Mouse (Mus musculus) heart, embryonic 15.5 days (tissue): Measurements from ENCODE around the gene Blcap. TPM values are rescaled to one million over a fixed set of nuclear protein-coding genes. Genes with fewer than 3 reads are reported as not detected.
"Not testable (repeated sequence)": the region's sequence is repeated elsewhere in the genome, so short reads cannot be mapped to it uniquely, and the experiment has no call there.

ENCODE experiments used
- ATAC-seq: fragments of 200-750 bp; cut with Nextera tagmentation; replicated peaks from 2 replicates; pipeline ENCODE4 v1.8.0; 2017; ENCODE audit warnings: low read depth, moderate TSS enrichment; ENCODE audit not compliant: insufficient number of reproducible peaks, insufficient read depth, low FRiP score
- H3K27ac ChIP-seq: fragments of 300-500 bp; sonication (generic); 2 replicates; pipeline ENCODE4 v1.5.1; 2015; ENCODE audit warnings: mild to moderate bottlenecking, inconsistent platforms
- H3K27me3 ChIP-seq: fragments of 300-500 bp; sonication (generic); 2 replicates; pipeline ENCODE4 v1.6.1; 2015; ENCODE audit warnings: inconsistent platforms
- H3K36me3 ChIP-seq: fragments of 300-500 bp; sonication (generic); 2 replicates; pipeline ENCODE4 v1.6.1; 2015; ENCODE audit warnings: mild to moderate bottlenecking, inconsistent platforms
- H3K4me1 ChIP-seq: fragments of 300-500 bp; sonication (generic); replicated peaks from 2 replicates; pipeline ENCODE4 v1.6.1; 2015; ENCODE audit warnings: inconsistent platforms
- H3K4me2 ChIP-seq: fragments of 300-500 bp; sonication (generic); 2 replicates; pipeline ENCODE4 v1.6.1; 2015; ENCODE audit warnings: inconsistent platforms, mild to moderate bottlenecking, moderate library complexity
- H3K4me3 ChIP-seq: fragments of 300-500 bp; sonication (generic); 2 replicates; pipeline ENCODE4 v1.5.1; 2015; ENCODE audit warnings: mild to moderate bottlenecking, inconsistent platforms
- H3K9ac ChIP-seq: fragments of 300-500 bp; sonication (generic); 2 replicates; pipeline ENCODE4 v1.6.1; 2015; ENCODE audit warnings: mild to moderate bottlenecking, inconsistent platforms
- H3K9me3 ChIP-seq: fragments of 300-500 bp; sonication (generic); replicated peaks from 2 replicates; pipeline ENCODE4 v1.6.1; 2016; ENCODE audit warnings: inconsistent platforms
- WGBS: fragments of 180-500 bp; shearing (Covaris S2); methylation state at CpG from one replicate; pipeline ENCODE4 v1.1.7; 2015; ENCODE audit warnings: mixed read lengths; 5-methylcytosine and 5-hydroxymethylcytosine counted together
- polyA plus RNA-seq: library from polyadenylated mRNA; unstranded; fragments of >200 nt; fragmentation: Nextera tagmentation; extraction: Ambion mirVana; gene quantifications from 2 replicates; pipeline ENCODE4 v1.2.1, GENCODE M21; 2015

Gene Blcap
- 32.5 and 35.7 TPM in 2 replicates for polyA plus RNA-seq

DNA sequence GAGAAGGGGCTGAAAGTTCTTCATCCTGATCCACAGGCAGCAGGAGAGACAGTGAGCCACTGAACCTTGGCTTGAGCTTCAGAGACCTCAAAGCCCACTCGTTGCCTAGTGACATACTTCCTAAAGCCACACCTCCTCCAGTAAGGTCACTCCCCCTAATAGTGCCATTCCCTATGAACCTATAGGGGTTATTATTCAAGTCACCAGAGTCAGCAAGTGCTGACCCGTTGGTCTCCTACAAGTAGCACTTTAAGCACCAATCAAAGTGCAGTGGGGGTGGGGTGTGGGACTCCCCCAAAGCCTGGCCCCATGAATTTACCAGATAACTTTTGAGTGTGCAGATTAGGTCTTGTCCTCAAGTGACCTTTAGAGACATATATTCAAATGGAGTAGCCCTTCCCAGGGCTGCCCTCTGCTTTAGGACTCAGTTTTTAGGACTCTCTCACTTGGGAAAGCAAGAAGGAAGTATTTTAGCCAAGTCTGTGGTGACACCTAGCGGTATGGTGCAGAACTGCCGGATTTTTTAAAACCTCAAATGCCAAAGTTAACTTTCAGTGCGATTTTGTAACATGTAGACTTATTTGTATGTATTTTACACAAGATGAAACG is at the start of gene Blcap:
Gene Blcap (minus strand): TSS at position 51 of the 609 bp plus-strand sequence.
- 0 out of 2 replicates have a peak, but pooled peaks have one; percentile 7 for ATAC-seq
- Histone ChIP-seq H3K9me3 (no peaks in the 10 kb centered on the region), H3K27ac (no peak within 1 kb of the TSS), H3K4me3 (no peak within 1 kb of the TSS), H3K4me2 (no peak within 1 kb of the TSS), H3K9ac (no peak within 1 kb of the TSS), H3K4me1 (peaks cover 6% of the 10 kb centered on the region; the same call in 1 of the 2 replicates), H3K36me3 (no peaks in the 10 kb centered on the region), H3K27me3 (no peaks in the 10 kb centered on the region)
- 11% methylated on average over 6 of the region's 6 CpGs for WGBS

DNA sequence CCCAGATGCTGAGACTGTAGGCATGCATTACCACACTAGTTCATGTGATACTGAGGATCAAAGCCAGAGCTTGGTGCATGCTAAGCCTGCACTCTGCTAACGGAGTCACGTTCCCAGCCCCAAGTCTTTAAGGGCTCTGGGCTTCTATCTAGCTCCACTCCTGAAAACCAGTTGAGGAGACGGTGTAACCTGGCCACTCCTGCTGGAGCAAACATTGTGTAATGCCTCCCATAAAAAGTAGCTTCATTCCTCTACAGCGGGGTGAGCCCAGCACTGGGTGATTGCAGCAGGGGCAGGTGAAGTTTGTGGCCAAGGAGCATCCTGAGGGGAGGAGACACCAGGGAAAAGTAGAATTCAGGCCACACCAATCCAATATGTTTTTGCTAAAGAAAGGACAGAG is 47.3 kb upstream of the Blcap start:
- no peak overlapping the region for H3K4me2 ChIP-seq
- no peaks in the 10 kb centered on the region for H3K4me1 ChIP-seq
- no peak overlapping the region for H3K4me3 ChIP-seq
- ATAC-seq, result no peak
- no peak overlapping the region for H3K27ac ChIP-seq
- H3K9me3 ChIP-seq, result no peaks in the 10 kb centered on the region
- no peaks in the 10 kb centered on the region for H3K36me3 ChIP-seq
- WGBS, result 78% methylated on average over 4 of the region's 4 CpGs
- H3K9ac ChIP-seq, result no peak overlapping the region
- H3K27me3 ChIP-seq, result peaks cover 2% of the 10 kb centered on the region

DNA sequence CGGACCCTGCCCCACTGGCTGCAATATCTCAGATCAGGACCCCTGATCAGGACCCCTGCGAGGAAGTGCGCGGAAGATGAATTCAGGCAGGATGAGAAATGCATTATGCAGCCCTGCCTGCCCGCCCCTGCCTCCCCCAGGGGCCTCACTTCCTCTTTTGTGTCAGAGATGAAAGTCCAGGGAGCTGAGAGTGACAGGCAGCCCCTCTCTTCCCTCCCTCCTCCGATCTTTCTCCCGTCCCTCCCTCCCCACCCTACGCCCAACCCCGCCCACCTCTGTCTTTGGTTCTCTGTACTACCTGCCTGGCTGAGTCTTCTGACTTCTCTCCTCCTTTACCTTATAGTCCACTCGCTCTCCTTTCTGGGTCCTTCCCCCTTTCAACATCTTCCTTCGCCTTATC is 42.9 kb upstream of the Blcap start:
- no peak for ATAC-seq
- Histone ChIP-seq H3K4me3 (no peak overlapping the region), H3K4me1 (no peaks in the 10 kb centered on the region), H3K27me3 (peaks cover 10% of the 10 kb centered on the region), H3K4me2 (no peak overlapping the region), H3K9ac (no peak overlapping the region), H3K27ac (no peak overlapping the region), H3K36me3 (no peaks in the 10 kb centered on the region), H3K9me3 (no peaks in the 10 kb centered on the region)
- 18% methylated on average over 11 of the region's 11 CpGs for WGBS

DNA sequence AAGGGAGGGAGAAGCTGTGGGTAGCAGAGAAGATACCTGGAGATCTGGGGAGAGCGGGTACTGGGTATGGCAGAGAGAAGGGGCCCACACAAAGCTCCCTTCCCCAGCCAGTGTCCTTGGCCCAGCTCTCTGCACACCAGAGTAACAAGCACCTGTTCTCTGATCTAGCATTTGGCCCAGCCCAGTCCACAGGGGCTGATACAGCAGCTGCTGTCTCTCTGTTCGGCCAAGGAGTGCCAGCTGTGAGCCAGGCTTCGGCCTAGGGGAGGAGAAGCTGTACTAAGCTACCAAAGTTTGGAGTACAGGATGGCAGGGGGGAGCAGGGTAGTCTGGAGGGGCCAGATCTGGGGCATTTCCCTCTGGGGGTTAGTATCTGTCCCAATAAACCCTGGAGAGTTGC is 40.7 kb upstream of the Blcap start:
- H3K36me3 ChIP-seq, result no peaks in the 10 kb centered on the region
- 71% methylated on average over 3 of the region's 3 CpGs for WGBS
- no peaks in the 10 kb centered on the region; the same call in 1 of the 2 replicates for H3K4me1 ChIP-seq
- H3K4me2 ChIP-seq, result no peak overlapping the region
- H3K9me3 ChIP-seq, result no peaks in the 10 kb centered on the region
- no peak overlapping the region for H3K4me3 ChIP-seq
- no peak overlapping the region for H3K9ac ChIP-seq
- peaks cover 12% of the 10 kb centered on the region for H3K27me3 ChIP-seq
- no peak for ATAC-seq
- no peak overlapping the region for H3K27ac ChIP-seq

DNA sequence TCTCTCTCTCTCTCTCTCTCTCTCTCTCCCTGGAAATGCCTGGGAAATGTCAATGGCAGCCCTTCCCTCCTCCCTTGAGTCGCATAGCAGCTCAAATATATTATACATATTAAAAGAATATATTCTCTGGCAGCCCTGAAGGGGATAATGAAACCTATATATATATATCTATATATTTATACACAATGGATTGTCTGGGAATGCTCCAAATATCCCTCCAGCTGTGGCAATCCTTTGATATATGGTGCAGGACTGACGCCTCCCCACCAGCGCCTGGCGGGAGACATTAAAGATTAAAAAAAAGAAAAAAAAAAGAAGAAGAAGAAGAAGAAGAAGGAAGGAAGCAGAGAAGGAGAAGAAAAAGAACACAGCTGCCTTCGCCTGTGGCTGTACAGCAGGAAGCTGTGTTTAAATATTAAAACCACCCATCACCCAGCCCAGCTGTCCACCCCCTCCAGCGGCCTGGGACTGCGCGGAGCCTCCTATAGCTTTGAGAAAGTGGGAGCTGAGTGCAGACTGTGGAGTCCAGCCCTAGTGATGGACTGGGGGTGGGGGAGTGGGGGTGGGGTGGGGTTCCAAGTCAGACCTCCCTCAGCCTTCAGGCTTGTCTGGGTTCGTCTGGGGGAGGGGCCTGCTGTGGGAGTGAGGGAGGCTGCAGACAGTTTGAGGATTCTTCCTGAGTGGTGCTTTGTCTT is 36.6 kb upstream of the Blcap start:
- no peak overlapping the region for H3K4me3 ChIP-seq
- no peak overlapping the region for H3K4me2 ChIP-seq
- no peak overlapping the region for H3K27ac ChIP-seq
- no peak overlapping the region for H3K9ac ChIP-seq
- no peak for ATAC-seq
- H3K27me3 ChIP-seq, result peaks cover 19% of the 10 kb centered on the region
- no peaks in the 10 kb centered on the region for H3K36me3 ChIP-seq
- WGBS, result 50% methylated on average over 9 of the region's 9 CpGs
- H3K9me3 ChIP-seq, result no peaks in the 10 kb centered on the region
- H3K4me1 ChIP-seq, result no peaks in the 10 kb centered on the region; the same call in 1 of the 2 replicates

DNA sequence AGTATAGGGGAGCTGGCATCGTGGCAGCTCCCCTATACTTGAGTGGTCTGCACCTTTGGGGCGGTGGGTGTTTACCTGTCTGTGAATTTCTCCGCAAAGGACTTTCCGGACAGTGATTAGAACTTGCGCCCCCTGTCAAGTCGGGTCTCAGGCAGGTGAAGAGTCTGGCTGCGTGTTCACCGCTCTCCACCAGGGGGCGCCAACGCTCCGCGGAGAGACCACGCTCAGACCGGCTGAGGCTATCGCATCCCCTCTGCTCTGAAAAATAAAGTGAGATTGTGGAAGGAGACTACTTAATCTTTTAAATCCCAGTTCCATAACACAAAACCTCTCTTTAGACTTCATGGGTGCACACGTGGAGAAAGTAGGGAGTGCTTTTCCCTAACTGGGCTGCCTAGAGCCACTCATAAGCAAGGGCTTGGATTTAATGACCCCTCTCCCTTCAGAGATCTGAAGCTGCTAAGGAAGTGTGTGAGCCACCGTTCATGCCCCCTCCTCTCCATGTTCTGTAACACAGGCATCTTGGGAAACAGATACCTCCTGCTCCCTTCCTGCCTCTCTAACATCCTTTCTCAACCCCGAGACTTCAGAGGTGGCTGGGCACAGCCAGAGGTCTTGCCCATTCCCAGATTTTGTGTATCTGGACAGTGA is 34.1 kb upstream of the Blcap start:
- peaks cover 12% of the 10 kb centered on the region for H3K4me1 ChIP-seq
- H3K4me3 ChIP-seq, result no peak overlapping the region
- ATAC-seq, result no peak
- peaks cover 17% of the 10 kb centered on the region for H3K27me3 ChIP-seq
- no peak overlapping the region for H3K9ac ChIP-seq
- H3K36me3 ChIP-seq, result no peaks in the 10 kb centered on the region
- H3K4me2 ChIP-seq, result no peak overlapping the region
- no peak overlapping the region for H3K27ac ChIP-seq
- no peaks in the 10 kb centered on the region for H3K9me3 ChIP-seq
- 7% methylated on average over 18 of the region's 18 CpGs for WGBS

DNA sequence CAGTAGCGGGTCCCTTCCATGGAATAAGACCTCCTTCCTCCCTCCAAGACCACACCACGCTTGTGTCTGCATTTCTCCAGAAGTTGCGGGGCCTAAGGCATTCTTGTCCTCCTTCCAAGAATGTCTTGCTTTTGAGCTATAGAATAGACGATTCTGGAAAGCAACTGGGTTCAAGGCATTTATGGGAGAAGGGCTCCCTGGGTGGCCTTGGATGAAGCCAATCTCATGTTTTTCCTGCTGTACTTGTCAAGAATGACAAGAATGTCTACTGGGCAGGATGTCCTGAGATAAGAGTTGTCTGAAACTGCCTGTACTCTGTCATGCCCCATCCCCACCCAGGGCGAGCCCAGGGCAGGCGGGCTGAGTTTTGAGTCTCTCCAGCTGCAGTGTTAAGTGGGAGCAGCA is 30.4 kb upstream of the Blcap start:
- peaks cover 14% of the 10 kb centered on the region for H3K27me3 ChIP-seq
- H3K4me2 ChIP-seq, result no peak overlapping the region
- ATAC-seq, result peak; percentile 76; the same call in 1 of the 2 replicates
- H3K4me1 ChIP-seq, result peaks cover 12% of the 10 kb centered on the region
- no peak overlapping the region for H3K9ac ChIP-seq
- WGBS, result 20% methylated on average over 6 of the region's 6 CpGs
- no peaks in the 10 kb centered on the region for H3K9me3 ChIP-seq
- H3K27ac ChIP-seq, result no peak overlapping the region
- no peak overlapping the region for H3K4me3 ChIP-seq
- H3K36me3 ChIP-seq, result no peaks in the 10 kb centered on the region

DNA sequence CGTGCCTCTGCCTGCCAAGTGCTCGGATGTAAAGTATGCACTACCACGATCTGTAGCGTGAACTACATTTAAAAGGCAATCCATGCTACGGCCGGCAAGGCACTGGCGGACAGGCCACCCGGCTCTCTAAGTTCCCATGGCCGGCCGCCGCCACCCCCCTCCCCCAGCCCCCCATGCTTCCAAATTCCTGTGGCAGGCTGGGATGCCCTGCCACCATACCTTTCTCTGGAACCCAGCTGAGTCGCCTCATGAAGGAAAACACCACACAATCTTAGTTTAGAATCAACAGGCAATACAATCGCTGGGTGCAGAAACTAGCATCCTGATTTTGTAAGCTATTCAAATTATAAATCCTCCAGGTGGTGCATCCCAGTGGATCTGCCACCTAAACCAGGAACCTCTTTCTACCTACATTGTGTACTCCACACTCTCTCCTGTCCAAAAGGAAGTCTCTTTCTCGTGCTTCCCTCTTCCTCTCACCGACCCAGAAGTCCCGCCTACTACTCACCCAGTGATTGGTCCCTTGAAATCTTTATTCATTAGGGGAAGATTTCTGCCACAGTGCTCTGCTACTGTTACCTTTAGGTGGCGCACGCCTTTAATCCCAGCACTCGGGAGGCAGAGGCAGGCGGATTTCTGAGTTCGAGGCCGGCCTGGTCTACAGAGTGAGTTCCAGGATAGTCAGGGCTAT is 25.9 kb upstream of the Blcap start:
- 55% methylated on average over 22 of the region's 22 CpGs for WGBS
- no peak overlapping the region for H3K27ac ChIP-seq
- no peaks in the 10 kb centered on the region for H3K27me3 ChIP-seq
- no peaks in the 10 kb centered on the region for H3K9me3 ChIP-seq
- H3K9ac ChIP-seq, result no peak overlapping the region
- peaks cover 12% of the 10 kb centered on the region for H3K4me1 ChIP-seq
- H3K36me3 ChIP-seq, result no peaks in the 10 kb centered on the region
- peak overlapping the region; percentile 15 for H3K4me3 ChIP-seq
- ATAC-seq, result no peak
- peak overlapping the region; percentile 37 for H3K4me2 ChIP-seq

DNA sequence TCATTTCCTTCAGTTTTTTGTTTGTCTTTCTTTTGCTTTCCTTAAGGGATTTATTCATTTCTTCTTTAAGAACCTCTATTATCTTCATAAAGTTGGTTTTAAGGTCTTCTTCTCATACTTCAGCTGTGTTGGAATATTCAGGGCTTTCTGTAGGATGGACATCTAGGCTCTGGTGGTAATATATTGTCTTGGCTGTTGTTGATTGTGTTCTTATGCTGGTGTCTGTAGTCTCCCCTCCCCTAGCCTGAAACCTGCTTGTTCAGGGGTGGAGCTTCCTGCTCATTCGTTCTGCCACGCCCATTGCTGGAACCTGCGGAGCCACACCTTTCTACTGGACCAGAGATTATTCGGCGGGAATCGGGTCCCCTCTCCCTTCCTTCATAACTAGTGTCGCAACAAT is 14.3 kb upstream of the Blcap start:
- whole genome bisulfite sequencing, result 27% methylated on average over 7 of the region's 7 CpGs
- H3K4me2 ChIP-seq, H3K36me3 ChIP-seq, H3K27ac ChIP-seq, H3K9me3 ChIP-seq, H3K9ac ChIP-seq, ATAC-seq, H3K27me3 ChIP-seq, H3K4me3 ChIP-seq, H3K4me1 ChIP-seq: not testable (repeated sequence)

DNA sequence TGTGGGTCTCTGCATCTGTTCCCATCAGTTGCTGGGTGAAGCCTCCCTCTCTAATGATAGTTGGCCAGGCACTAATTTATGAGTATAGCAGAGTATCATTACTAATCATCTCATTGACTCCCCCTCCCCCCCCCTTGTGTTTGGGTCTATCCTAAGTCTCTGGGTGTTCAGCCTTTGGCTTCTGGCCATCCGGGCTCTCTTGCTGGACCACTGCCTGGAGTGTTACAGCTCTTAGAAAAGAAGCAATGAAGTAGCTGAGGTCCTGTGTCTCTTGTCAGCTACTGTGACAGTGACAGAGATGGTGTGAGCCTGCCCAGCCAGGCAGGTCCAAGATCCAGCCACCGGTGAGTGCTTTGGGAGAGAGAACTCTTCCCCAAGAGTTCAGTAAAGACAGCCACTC is 1.7 kb upstream of the Blcap start:
- 43% methylated on average over 2 of the region's 2 CpGs for WGBS
- H3K4me2 ChIP-seq, result no peak overlapping the region
- no peaks in the 10 kb centered on the region for H3K9me3 ChIP-seq
- no peak for ATAC-seq
- no peaks in the 10 kb centered on the region for H3K4me1 ChIP-seq
- H3K27ac ChIP-seq, result no peak overlapping the region
- H3K27me3 ChIP-seq, result no peaks in the 10 kb centered on the region
- no peak overlapping the region for H3K4me3 ChIP-seq
- H3K9ac ChIP-seq, result no peak overlapping the region
- no peaks in the 10 kb centered on the region for H3K36me3 ChIP-seq

DNA sequence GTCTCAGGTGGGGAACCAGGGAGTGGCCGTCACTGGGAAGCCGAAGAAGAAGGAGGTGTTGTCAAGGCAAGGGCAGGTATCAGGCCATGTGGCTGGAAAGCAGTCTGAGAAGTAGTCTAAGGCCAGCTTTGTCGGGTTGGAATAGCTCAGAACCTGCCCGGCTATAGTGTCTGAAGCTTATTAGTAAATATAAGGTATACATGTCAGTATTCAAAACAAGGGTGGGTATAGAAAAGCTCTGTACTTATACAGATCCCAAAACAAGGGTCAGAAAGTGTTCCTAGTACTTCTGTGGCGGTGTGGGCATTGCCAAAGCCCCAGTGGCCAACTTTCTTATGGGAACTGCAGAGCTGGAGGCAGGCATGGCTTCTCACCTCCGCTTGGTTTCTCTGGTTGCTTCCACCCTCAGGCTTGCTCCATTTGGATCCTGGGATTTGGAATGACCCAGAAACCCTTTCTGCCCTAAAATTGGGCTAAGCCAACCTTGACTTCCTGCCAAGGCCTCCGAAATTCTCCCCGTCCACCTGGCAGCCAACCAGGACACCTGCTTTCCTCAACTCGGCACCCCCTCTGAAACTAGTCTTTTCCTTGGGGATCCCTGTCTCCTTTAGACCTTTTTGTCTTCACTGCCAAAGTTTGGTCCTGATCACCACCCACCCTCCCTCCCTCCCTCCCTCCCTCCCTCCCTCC is 1.1 kb downstream of the Blcap start:
- 65% methylated on average over 9 of the region's 9 CpGs for WGBS
- Histone ChIP-seq H3K36me3 (no peaks in the 10 kb centered on the region), H3K4me1 (peaks cover 12% of the 10 kb centered on the region), H3K4me3 (no peak overlapping the region), H3K9ac (no peak overlapping the region), H3K4me2 (no peak overlapping the region), H3K27me3 (no peaks in the 10 kb centered on the region), H3K9me3 (no peaks in the 10 kb centered on the region), H3K27ac (no peak overlapping the region)
- no peak for ATAC-seq
